Mouse (Mus musculus): ENCODE data around the gene Gabbr1. TPM values are rescaled to one million over a fixed set of nuclear protein-coding genes. Genes with fewer than 3 reads are reported as not detected.

Gabbr1 gene
- polyA plus RNA-seq, 1 experiment, result 28.7 TPM

DNA sequence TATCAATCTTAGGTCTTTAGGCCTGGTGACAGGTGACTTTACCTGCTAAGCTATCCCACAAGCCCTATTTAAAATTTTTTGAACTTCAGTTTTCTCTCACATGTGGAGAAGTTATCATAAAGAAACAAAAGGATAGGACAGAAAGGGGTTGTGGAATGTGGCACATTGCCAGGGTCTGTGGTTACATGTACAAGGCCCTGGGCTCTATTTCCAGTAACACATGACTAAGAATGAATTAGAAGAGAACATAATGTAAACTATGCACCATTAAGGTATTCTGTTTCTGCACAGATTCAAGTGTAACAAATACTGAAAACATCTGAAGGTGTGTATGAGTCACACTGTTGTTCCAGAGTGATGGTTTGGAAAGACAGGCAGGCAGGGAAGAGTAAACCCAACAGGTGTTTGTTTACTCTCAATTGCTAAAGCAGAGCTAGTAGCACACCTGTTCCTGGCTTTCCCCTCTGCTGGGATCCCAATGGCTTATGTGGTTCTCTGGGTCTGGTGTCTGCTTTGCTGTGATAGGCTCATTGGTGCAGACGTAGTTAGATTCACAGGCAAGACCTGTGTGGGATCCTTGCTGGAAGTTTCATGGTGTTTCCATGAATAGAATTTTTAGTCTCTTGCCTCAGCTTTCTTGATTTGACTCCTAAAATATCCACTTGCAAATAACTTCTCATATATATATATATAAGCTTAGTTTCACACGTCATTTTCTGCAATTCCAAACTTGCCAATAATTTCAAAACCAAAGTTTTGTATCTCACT is 6.5 kb upstream of the Gabbr1 start:
- no peaks in the 10 kb centered on the region for H3K36me3 ChIP-seq (ENCODE audit: control insufficient read depth, insufficient read depth, low read length)
- H3K27me3 ChIP-seq (ENCODE audit: control insufficient read depth, insufficient read depth, low read length), result no peaks in the 10 kb centered on the region
- TF ChIP-seq POLR2A (IDR thresholded peaks at IDR 0.05; ENCODE audit: low read depth, low read length) (no peak), CTCF (IDR thresholded peaks at IDR 0.05; ENCODE audit: extremely low read depth, insufficient read depth, insufficient read length, insufficient replicate concordance) (no peak)
- no peak overlapping the region for H3K4me3 ChIP-seq (ENCODE audit: extremely low read depth, insufficient read depth, insufficient read length)
- no peak for DNase-seq (ENCODE audit: low read depth in 1 of 2, low spot score in 2 of 2)
- 85% methylated on average over 2 of the region's 2 CpGs for WGBS
- no peak overlapping the region for H3K27ac ChIP-seq (ENCODE audit: insufficient read depth, low read length)
- H3K4me1 ChIP-seq (ENCODE audit: control insufficient read depth, insufficient read depth, insufficient read length), result no peaks in the 10 kb centered on the region

DNA sequence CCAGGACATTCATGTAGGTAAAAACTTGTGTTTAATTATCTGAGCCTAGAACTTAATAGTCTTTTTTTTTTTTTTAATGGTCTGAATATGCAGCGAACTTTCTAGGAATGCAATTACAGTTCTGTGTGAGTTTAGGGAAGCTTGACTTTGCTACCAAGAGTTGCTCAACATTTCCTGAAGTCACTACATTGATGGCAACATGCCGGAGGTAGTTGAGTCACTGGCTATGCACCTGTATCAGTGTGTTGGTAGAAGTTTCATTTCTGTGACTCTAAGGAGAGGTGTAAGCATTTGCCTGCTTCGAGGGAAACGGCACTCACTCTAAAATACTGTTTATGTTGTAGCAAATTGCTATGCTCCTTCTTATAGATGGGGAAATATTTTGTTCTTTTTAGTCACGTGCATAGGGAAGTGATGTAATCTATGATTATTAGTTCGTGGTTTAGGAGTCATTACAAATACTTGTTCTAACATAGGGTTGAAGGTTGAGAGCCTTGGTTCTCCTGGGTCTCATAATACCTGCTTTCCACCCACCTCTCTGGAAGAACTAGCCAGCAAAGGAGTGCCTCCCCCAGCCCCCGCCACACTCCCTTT is 1.0 kb upstream of the Gabbr1 start:
- Histone ChIP-seq H3K27me3 (ENCODE audit: control insufficient read depth, insufficient read depth, low read length) (0 out of 2 replicates have a peak, but pooled peaks cover 3% of the 10 kb centered on the region), H3K27ac (ENCODE audit: insufficient read depth, low read length) (no peak overlapping the region), H3K4me3 (ENCODE audit: extremely low read depth, insufficient read depth, insufficient read length) (no peak overlapping the region), H3K36me3 (ENCODE audit: control insufficient read depth, insufficient read depth, low read length) (no peaks in the 10 kb centered on the region), H3K4me1 (ENCODE audit: control insufficient read depth, insufficient read depth, insufficient read length) (peaks cover 9% of the 10 kb centered on the region)
- no peak for TF ChIP-seq POLR2A (IDR thresholded peaks at IDR 0.05; ENCODE audit: low read depth, low read length)
- no peak for TF ChIP-seq CTCF (IDR thresholded peaks at IDR 0.05; ENCODE audit: extremely low read depth, insufficient read depth, insufficient read length, insufficient replicate concordance)
- no peak for DNase-seq (ENCODE audit: low read depth in 1 of 2, low spot score in 2 of 2)
- WGBS, result 26% methylated on average over 7 of the region's 7 CpGs

DNA sequence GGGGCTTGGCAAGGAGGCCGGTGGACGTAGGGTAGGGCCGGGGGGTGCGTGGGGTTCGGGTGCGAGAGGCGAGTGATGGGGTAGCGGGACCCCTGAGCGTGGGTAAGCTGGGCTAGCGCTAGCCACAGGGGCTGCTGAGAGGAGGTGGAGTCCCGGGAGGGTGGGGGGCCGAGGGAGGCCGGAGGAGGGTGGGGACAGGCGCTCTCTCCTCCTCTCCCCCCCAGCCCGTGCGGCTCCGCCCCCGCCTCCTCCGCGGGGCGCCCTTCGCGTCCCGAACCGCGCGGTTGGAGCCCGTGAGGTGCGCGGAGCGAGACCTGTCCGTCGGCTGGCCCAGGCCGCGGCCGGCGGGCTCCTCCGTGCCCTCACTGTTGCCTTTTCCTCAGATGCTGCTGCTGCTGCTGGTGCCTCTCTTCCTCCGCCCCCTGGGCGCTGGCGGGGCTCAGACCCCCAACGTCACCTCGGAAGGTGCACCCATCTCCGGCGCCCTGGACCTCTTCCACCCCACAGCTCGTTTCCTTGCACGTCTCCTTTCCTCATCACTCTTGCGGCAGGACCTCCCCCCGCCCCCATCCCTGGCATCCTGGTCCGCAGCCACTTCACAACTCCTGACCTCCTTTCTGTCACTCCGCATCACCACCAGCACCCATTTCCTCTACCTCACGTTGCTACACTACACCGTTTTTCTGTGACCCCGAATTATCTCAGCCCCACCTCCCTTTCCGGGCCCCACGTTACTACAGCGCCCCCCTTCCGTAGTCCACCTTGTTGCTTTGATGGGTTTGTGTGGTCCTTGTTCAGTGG is 746 bp downstream of the Gabbr1 start:
- WGBS, result 2% methylated on average over 46 of the region's 58 CpGs
- peak; percentile 21 to 47 for DNase-seq (ENCODE audit: low read depth in 1 of 2, low spot score in 2 of 2)
- TF ChIP-seq CTCF (IDR thresholded peaks at IDR 0.05; ENCODE audit: extremely low read depth, insufficient read depth, insufficient read length, insufficient replicate concordance) (no peak), POLR2A (IDR thresholded peaks at IDR 0.05; ENCODE audit: low read depth, low read length) (no peak)
- H3K4me1 ChIP-seq (ENCODE audit: control insufficient read depth, insufficient read depth, insufficient read length), result peaks cover 16% of the 10 kb centered on the region
- H3K4me3 ChIP-seq (ENCODE audit: extremely low read depth, insufficient read depth, insufficient read length), result peak overlapping the region; percentile 74
- H3K36me3 ChIP-seq (ENCODE audit: control insufficient read depth, insufficient read depth, low read length), result no peaks in the 10 kb centered on the region
- peaks cover 5% of the 10 kb centered on the region; the same call in 1 of the 2 replicates for H3K27me3 ChIP-seq (ENCODE audit: control insufficient read depth, insufficient read depth, low read length)
- H3K27ac ChIP-seq (ENCODE audit: insufficient read depth, low read length), result peak overlapping the region; percentile 7; the same call in 1 of the 2 replicates

DNA sequence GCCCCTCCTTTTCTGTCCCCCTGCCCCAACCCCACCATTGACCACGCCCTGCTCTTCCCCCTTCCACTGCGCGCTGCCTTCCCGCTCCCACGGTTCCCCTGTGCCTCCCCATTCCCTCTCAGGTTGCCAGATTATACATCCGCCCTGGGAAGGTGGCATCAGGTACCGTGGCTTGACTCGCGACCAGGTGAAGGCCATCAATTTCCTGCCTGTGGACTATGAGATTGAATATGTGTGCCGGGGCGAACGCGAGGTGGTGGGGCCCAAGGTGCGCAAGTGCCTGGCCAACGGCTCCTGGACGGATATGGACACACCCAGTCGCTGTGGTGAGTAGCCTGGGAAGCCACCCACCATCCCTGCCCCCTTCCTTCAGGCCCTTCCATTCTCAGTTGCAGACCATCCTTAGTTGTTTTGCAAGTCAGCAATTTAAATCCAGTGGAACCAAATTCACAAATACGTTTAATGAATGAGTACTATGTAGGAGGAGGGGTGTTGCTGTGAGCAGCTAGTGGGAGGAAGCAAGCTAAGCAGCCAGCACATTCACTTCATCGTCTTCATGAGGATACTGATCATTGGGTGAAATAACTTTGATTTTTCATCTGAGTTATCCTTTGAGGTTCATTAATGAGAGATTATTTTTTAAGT is 1.7 kb downstream of the Gabbr1 start:
- peaks cover 5% of the 10 kb centered on the region; the same call in 1 of the 2 replicates for H3K27me3 ChIP-seq (ENCODE audit: control insufficient read depth, insufficient read depth, low read length)
- H3K27ac ChIP-seq (ENCODE audit: insufficient read depth, low read length), result no peak overlapping the region
- WGBS, result 89% methylated on average over 19 of the region's 19 CpGs
- no peak overlapping the region for H3K4me3 ChIP-seq (ENCODE audit: extremely low read depth, insufficient read depth, insufficient read length)
- H3K4me1 ChIP-seq (ENCODE audit: control insufficient read depth, insufficient read depth, insufficient read length), result peaks cover 16% of the 10 kb centered on the region
- TF ChIP-seq CTCF (IDR thresholded peaks at IDR 0.05; ENCODE audit: extremely low read depth, insufficient read depth, insufficient read length, insufficient replicate concordance), result no peak
- no peak for TF ChIP-seq POLR2A (IDR thresholded peaks at IDR 0.05; ENCODE audit: low read depth, low read length)
- H3K36me3 ChIP-seq (ENCODE audit: control insufficient read depth, insufficient read depth, low read length), result no peaks in the 10 kb centered on the region
- no peak for DNase-seq (ENCODE audit: low read depth in 1 of 2, low spot score in 2 of 2)

DNA sequence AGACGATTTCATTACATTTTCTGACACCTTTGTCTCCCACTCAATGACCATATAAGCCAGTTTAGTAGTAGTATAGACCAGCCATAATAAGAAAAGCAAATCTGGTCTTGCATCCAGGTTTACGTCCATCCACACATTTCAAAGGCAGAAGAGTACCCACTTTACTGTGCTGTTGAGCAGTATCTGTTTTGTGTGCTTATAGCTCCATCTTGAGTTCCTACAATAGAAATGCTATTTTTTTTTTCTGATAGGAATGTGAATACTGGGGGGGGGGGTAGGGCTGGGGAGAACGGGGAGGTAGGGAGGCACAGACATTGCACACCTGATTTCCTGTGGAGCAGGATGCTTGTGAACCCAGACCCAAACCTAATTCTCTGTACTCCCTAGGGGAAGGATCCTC is 2.2 kb downstream of the Gabbr1 start:
- H3K4me1 ChIP-seq (ENCODE audit: control insufficient read depth, insufficient read depth, insufficient read length), result peaks cover 16% of the 10 kb centered on the region
- no peak overlapping the region for H3K27ac ChIP-seq (ENCODE audit: insufficient read depth, low read length)
- H3K27me3 ChIP-seq (ENCODE audit: control insufficient read depth, insufficient read depth, low read length), result peaks cover 5% of the 10 kb centered on the region; the same call in 1 of the 2 replicates
- no peak for TF ChIP-seq CTCF (IDR thresholded peaks at IDR 0.05; ENCODE audit: extremely low read depth, insufficient read depth, insufficient read length, insufficient replicate concordance)
- no peak for TF ChIP-seq POLR2A (IDR thresholded peaks at IDR 0.05; ENCODE audit: low read depth, low read length)
- H3K4me3 ChIP-seq (ENCODE audit: extremely low read depth, insufficient read depth, insufficient read length), result no peak overlapping the region
- H3K36me3 ChIP-seq (ENCODE audit: control insufficient read depth, insufficient read depth, low read length), result no peaks in the 10 kb centered on the region
- 42% methylated on average over 3 of the region's 3 CpGs for WGBS
- DNase-seq (ENCODE audit: low read depth in 1 of 2, low spot score in 2 of 2), result no peak

DNA sequence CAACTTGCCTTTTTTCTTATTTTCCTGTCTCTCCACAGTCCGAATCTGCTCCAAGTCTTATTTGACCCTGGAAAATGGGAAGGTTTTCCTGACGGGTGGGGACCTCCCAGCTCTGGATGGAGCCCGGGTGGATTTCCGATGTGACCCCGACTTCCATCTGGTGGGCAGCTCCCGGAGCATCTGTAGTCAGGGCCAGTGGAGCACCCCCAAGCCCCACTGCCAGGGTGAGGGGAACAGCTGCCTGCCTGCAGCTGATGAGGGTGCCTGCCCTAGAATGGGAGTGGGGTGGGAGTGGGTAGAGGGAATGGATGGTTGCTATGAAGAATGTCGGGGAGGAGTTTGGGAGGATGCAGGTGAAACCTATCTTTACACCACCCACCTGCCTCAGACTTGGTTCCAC is 2.6 kb downstream of the Gabbr1 start:
- TF ChIP-seq POLR2A (IDR thresholded peaks at IDR 0.05; ENCODE audit: low read depth, low read length) (no peak), CTCF (IDR thresholded peaks at IDR 0.05; ENCODE audit: extremely low read depth, insufficient read depth, insufficient read length, insufficient replicate concordance) (no peak)

More for the DNA sequence above, 2.6 kb downstream of the Gabbr1 start:
- Histone ChIP-seq H3K27me3 (ENCODE audit: control insufficient read depth, insufficient read depth, low read length) (peaks cover 5% of the 10 kb centered on the region; the same call in 1 of the 2 replicates), H3K4me3 (ENCODE audit: extremely low read depth, insufficient read depth, insufficient read length) (no peak overlapping the region), H3K27ac (ENCODE audit: insufficient read depth, low read length) (no peak overlapping the region), H3K4me1 (ENCODE audit: control insufficient read depth, insufficient read depth, insufficient read length) (peaks cover 16% of the 10 kb centered on the region), H3K36me3 (ENCODE audit: control insufficient read depth, insufficient read depth, low read length) (no peaks in the 10 kb centered on the region)
- WGBS, result 88% methylated on average over 7 of the region's 7 CpGs
- no peak for DNase-seq (ENCODE audit: low read depth in 1 of 2, low spot score in 2 of 2)

All from spleen, adult 2 months (tissue).